Mouse (Mus musculus) G1E (cell line): Measurements from ENCODE around the gene Kcnip1.

ENCODE experiments used
- CTCF ChIP-seq: IDR thresholded peaks from 2 replicates; pipeline ENCODE4 v1.5.1; 2012; ENCODE audit warnings: low read depth, low read length, inconsistent platforms, mixed read lengths
- GATA1 ChIP-seq: IDR thresholded peaks from 2 replicates; pipeline ENCODE4 v1.6.1; 2012; ENCODE audit warnings: borderline replicate concordance, low read length, inconsistent platforms, mixed read lengths
- GATA2 ChIP-seq: IDR thresholded peaks from 2 replicates; pipeline ENCODE4 v1.6.1; 2012; ENCODE audit warnings: low read depth, low read length, inconsistent platforms, borderline replicate concordance
- TAL1 ChIP-seq: conservative IDR thresholded peaks from 2 replicates; pipeline ENCODE4 v1.6.1; 2012; ENCODE audit warnings: low read depth, low read length, inconsistent platforms, mixed read lengths

DNA sequence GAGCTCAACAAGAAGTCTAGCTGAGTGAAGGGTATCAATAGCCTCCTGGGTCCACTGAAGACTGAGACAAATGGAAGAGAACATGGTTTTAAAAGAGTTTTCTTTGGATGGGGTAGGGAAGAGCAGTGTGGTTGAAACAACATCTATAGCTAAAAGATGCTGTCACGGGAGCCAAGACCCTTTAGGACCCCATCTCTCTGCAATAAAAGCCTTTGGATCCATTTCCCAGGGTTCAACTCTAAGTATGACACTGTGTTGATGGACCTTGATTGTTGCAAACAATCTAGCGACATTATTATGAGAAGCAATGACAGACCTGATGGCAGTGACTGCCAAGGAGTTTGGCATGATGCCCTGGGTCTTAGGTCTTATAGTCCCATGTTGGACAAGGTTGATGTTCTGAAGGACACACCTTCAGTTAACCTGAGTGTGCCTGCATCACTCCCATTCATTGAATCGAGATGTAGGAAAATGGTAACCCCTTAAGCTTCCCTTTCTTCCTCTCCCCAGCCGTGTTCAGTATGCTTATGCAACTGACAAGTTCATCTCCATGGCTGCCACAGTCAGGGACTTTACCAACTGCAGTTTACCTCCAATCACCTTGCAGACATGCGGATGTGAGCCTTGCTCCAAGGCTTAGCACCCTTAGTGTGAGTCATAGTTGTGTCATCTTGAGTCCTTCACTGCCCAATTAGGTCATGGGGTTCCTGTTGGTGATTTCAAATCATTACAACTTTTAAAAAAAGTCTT, 43.1 kb upstream of the Kcnip1 start:
- no peak for TF ChIP-seq CTCF
- no peak for TF ChIP-seq GATA1
- TF ChIP-seq TAL1 = no peak
- no peak for TF ChIP-seq GATA2
